Mouse (Mus musculus): ENCODE measurements at regions not wholly inside any gene's neighbourhood (a gene's known extent, or its start where the extent isn't known, plus 50 kb on each side); places are given as distances from the start of the nearest gene placed in this dataset.

GRCm38 (mm10) chr1:183808168-183808567 is 204.9 kb upstream of the Dusp10 start:
- Histone ChIP-seq H3K4me3 (no peak overlapping the region), H3K4me1 (no peaks in the 10 kb centered on the region), H3K27me3 (no peaks in the 10 kb centered on the region), H3K27ac (replicated peaks) (no peak overlapping the region), H3K9me3 (no peaks in the 10 kb centered on the region), H3K36me3 (no peaks in the 10 kb centered on the region), H3K9ac (replicated peaks) (no peak overlapping the region), H3K4me2 (replicated peaks) (no peak overlapping the region)
- ATAC-seq (ENCODE audit: low FRiP score, low read depth), result no peak
- WGBS, result 81% methylated on average over 2 of the region's 2 CpGs

DNA sequence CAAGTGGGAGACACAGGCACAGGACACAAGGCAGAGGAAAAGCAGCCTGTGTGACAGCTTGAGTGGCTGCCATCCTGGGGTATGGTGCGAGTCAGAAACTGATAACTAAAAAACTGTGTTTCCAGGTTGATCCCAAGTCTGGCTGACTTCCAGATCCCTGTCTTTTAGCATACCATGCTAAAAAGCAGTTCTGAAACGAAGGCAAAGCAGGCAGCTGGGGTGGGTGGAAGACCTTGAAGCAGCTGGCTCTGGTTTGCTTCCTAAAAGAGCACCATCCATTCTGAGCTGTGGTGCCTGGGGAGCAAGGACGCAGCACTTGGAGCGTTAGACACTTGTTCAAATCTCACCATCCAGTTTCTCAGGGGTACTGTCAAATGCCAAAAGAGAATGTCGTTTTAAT is 192.5 kb upstream of the Dusp10 start:
- Histone ChIP-seq H3K9ac (replicated peaks) (no peak overlapping the region), H3K36me3 (no peaks in the 10 kb centered on the region), H3K27me3 (peaks cover 7% of the 10 kb centered on the region; the same call in 1 of the 2 replicates), H3K27ac (replicated peaks) (no peak overlapping the region), H3K9me3 (no peaks in the 10 kb centered on the region), H3K4me3 (no peak overlapping the region), H3K4me2 (replicated peaks) (no peak overlapping the region), H3K4me1 (no peaks in the 10 kb centered on the region)
- WGBS, result 75% methylated on average over 5 of the region's 5 CpGs
- ATAC-seq (ENCODE audit: low FRiP score, low read depth), result no peak

- Histone ChIP-seq H3K4me3 (no peak overlapping the region), H3K27ac (replicated peaks) (no peak overlapping the region)
- under 1% methylated on average over 4 of the region's 4 CpGs for WGBS
Observed at GRCm38 (mm10) chr1:183826300-183826699, 186.8 kb upstream of the Dusp10 start.

GRCm38 (mm10) chr1:183845135-183845534 is 168.0 kb upstream of the Dusp10 start:
- no peak overlapping the region for H3K4me2 ChIP-seq (replicated peaks)
- H3K9ac ChIP-seq (replicated peaks), result no peak overlapping the region
- H3K36me3 ChIP-seq, result no peaks in the 10 kb centered on the region
- no peak overlapping the region for H3K27ac ChIP-seq (replicated peaks)
- no peak overlapping the region for H3K4me3 ChIP-seq
- 74% methylated on average over 4 of the region's 4 CpGs for WGBS
- H3K9me3 ChIP-seq, result no peaks in the 10 kb centered on the region
- H3K4me1 ChIP-seq, result no peaks in the 10 kb centered on the region
- no peaks in the 10 kb centered on the region for H3K27me3 ChIP-seq
- no peak for ATAC-seq (ENCODE audit: low FRiP score, low read depth)

More at GRCm38 (mm10) chr1:183826300-183826699, 186.8 kb upstream of the Dusp10 start:
- Histone ChIP-seq H3K27me3 (peaks cover 12% of the 10 kb centered on the region; the same call in 1 of the 2 replicates), H3K4me1 (peaks cover 5% of the 10 kb centered on the region; the same call in 1 of the 2 replicates), H3K36me3 (no peaks in the 10 kb centered on the region), H3K4me2 (replicated peaks) (no peak overlapping the region), H3K9ac (replicated peaks) (no peak overlapping the region), H3K9me3 (0 out of 2 replicates have a peak, but pooled peaks cover 3% of the 10 kb centered on the region)
- ATAC-seq (ENCODE audit: low FRiP score, low read depth), result no peak

- no peaks in the 10 kb centered on the region for H3K9me3 ChIP-seq
- ATAC-seq (ENCODE audit: low FRiP score, low read depth), result no peak
- H3K4me1 ChIP-seq, result no peaks in the 10 kb centered on the region
- no peaks in the 10 kb centered on the region for H3K27me3 ChIP-seq
- no peak overlapping the region for H3K9ac ChIP-seq (replicated peaks)
- no peaks in the 10 kb centered on the region for H3K36me3 ChIP-seq
- no peak overlapping the region for H3K4me3 ChIP-seq
- 78% methylated on average over 3 of the region's 3 CpGs for WGBS
- H3K27ac ChIP-seq (replicated peaks), result no peak overlapping the region
- H3K4me2 ChIP-seq (replicated peaks), result no peak overlapping the region
Observed at GRCm38 (mm10) chr1:183853956-183854613, 159.0 kb upstream of the Dusp10 start.

GRCm38 (mm10) chr1:183865111-183865510 is 148.0 kb upstream of the Dusp10 start:
- Histone ChIP-seq H3K27ac (replicated peaks) (no peak overlapping the region), H3K9ac (replicated peaks) (no peak overlapping the region), H3K4me1 (no peaks in the 10 kb centered on the region), H3K4me3 (no peak overlapping the region), H3K9me3 (no peaks in the 10 kb centered on the region), H3K27me3 (no peaks in the 10 kb centered on the region), H3K4me2 (replicated peaks) (no peak overlapping the region), H3K36me3 (no peaks in the 10 kb centered on the region)
- WGBS, result 86% methylated on average over 4 of the region's 4 CpGs
- ATAC-seq (ENCODE audit: low FRiP score, low read depth), result no peak

- no peaks in the 10 kb centered on the region for H3K36me3 ChIP-seq
- no peaks in the 10 kb centered on the region for H3K9me3 ChIP-seq
- H3K4me1 ChIP-seq, result no peaks in the 10 kb centered on the region
- no peak overlapping the region for H3K4me3 ChIP-seq
- no peak overlapping the region for H3K27ac ChIP-seq (replicated peaks)
- ATAC-seq (ENCODE audit: low FRiP score, low read depth), result no peak
- WGBS, result 93% methylated on average over 3 of the region's 3 CpGs
- no peaks in the 10 kb centered on the region for H3K27me3 ChIP-seq
- H3K4me2 ChIP-seq (replicated peaks), result no peak overlapping the region
- no peak overlapping the region for H3K9ac ChIP-seq (replicated peaks)
Observed at GRCm38 (mm10) chr1:183865586-183865985, 147.5 kb upstream of the Dusp10 start.

GRCm38 (mm10) chr1:183868965-183869364 is 144.1 kb upstream of the Dusp10 start:
- Histone ChIP-seq H3K27ac (replicated peaks) (no peak overlapping the region), H3K4me1 (no peaks in the 10 kb centered on the region), H3K9ac (replicated peaks) (no peak overlapping the region), H3K4me3 (no peak overlapping the region), H3K27me3 (no peaks in the 10 kb centered on the region), H3K36me3 (no peaks in the 10 kb centered on the region), H3K9me3 (no peaks in the 10 kb centered on the region), H3K4me2 (replicated peaks) (no peak overlapping the region)
- 95% methylated on average over 5 of the region's 5 CpGs for WGBS
- ATAC-seq (ENCODE audit: low FRiP score, low read depth), result no peak

- H3K9me3 ChIP-seq, result no peaks in the 10 kb centered on the region
- no peak overlapping the region for H3K9ac ChIP-seq (replicated peaks)
- no peak overlapping the region for H3K27ac ChIP-seq (replicated peaks)
- H3K4me3 ChIP-seq, result no peak overlapping the region
- H3K36me3 ChIP-seq, result no peaks in the 10 kb centered on the region
- H3K4me2 ChIP-seq (replicated peaks), result no peak overlapping the region
- H3K27me3 ChIP-seq, result no peaks in the 10 kb centered on the region
- no peak for ATAC-seq (ENCODE audit: low FRiP score, low read depth)
- H3K4me1 ChIP-seq, result no peaks in the 10 kb centered on the region
- WGBS, result 89% methylated on average over 3 of the region's 3 CpGs
Observed at GRCm38 (mm10) chr1:183895936-183896335, 117.2 kb upstream of the Dusp10 start.

GRCm38 (mm10) chr1:183898091-183898490 is 115.0 kb upstream of the Dusp10 start:
- H3K27me3 ChIP-seq, result no peaks in the 10 kb centered on the region
- no peaks in the 10 kb centered on the region for H3K9me3 ChIP-seq
- no peak overlapping the region for H3K9ac ChIP-seq (replicated peaks)
- no peaks in the 10 kb centered on the region for H3K36me3 ChIP-seq
- no peak for ATAC-seq (ENCODE audit: low FRiP score, low read depth)
- H3K4me1 ChIP-seq, result no peaks in the 10 kb centered on the region
- WGBS, result 67% methylated on average over 3 of the region's 3 CpGs
- H3K4me3 ChIP-seq, result no peak overlapping the region
- no peak overlapping the region for H3K27ac ChIP-seq (replicated peaks)
- H3K4me2 ChIP-seq (replicated peaks), result no peak overlapping the region

DNA sequence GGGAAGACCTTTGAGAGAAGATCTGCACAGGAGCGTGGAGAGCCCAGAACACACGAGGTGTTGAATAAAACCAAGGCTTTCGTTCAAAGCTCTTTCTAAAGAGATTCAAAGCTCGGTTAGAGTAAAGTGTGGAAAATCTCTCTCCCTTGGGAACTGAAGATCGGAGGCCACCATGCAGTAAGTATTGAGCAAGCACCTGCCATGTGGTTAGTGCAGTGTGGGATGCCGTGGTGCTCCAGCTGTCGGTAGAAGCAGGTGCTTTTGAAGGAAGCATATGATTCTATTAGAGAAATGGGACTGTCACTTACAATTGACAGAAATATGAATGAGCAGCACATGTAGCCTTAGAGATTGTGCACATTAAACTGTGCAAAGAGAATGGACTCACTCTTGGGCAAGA is 108.5 kb upstream of the Dusp10 start:
- Histone ChIP-seq H3K9ac (replicated peaks) (no peak overlapping the region), H3K36me3 (no peaks in the 10 kb centered on the region), H3K9me3 (no peaks in the 10 kb centered on the region), H3K4me2 (replicated peaks) (no peak overlapping the region), H3K27me3 (no peaks in the 10 kb centered on the region), H3K27ac (replicated peaks) (no peak overlapping the region), H3K4me3 (no peak overlapping the region), H3K4me1 (no peaks in the 10 kb centered on the region)
- ATAC-seq (ENCODE audit: low FRiP score, low read depth), result no peak
- 93% methylated on average over 7 of the region's 7 CpGs for WGBS

GRCm38 (mm10) chr1:183905345-183906142 is 107.6 kb upstream of the Dusp10 start:
- H3K9ac ChIP-seq (replicated peaks), result no peak overlapping the region
- no peaks in the 10 kb centered on the region for H3K36me3 ChIP-seq
- no peak overlapping the region for H3K27ac ChIP-seq (replicated peaks)
- H3K4me1 ChIP-seq, result no peaks in the 10 kb centered on the region
- no peak overlapping the region for H3K4me2 ChIP-seq (replicated peaks)
- no peak overlapping the region for H3K4me3 ChIP-seq
- WGBS, result 91% methylated on average over 11 of the region's 11 CpGs
- no peak for ATAC-seq (ENCODE audit: low FRiP score, low read depth)
- no peaks in the 10 kb centered on the region for H3K27me3 ChIP-seq
- no peaks in the 10 kb centered on the region for H3K9me3 ChIP-seq
